Mouse (Mus musculus): ENCODE measurements around the gene Olfr1357. TPM values are rescaled to one million over a fixed set of nuclear protein-coding genes. Genes with fewer than 3 reads are reported as not detected.

Gene Olfr1357
- total and polyA plus RNA-seq, 2 experiments from 2014 or later, result not detected

GRCm38 (mm10) chr10:78576435-78577184 lies 41.3 kb downstream of the Olfr1357 start:
- no peak overlapping the region for H3K27ac ChIP-seq (ENCODE audit: low read depth, low read length)
- H3K27me3 ChIP-seq (ENCODE audit: insufficient read depth, low read length), result no peaks in the 10 kb centered on the region
- ATAC-seq (ENCODE audit: low FRiP score), result no peak
- H3K36me3 ChIP-seq (ENCODE audit: insufficient read depth, low read length), result peaks cover 29% of the 10 kb centered on the region
- TF ChIP-seq CTCF (IDR thresholded peaks at IDR 0.05), result no peak
- H3K4me3 ChIP-seq (ENCODE audit: low read depth, low read length), result no peak overlapping the region
- H3K9ac ChIP-seq (replicated peaks; ENCODE audit: low read length, poor library complexity, severe bottlenecking), result no peak overlapping the region
- DNase-seq (ENCODE audit: low spot score), result no peak
- no peak overlapping the region for H3K4me2 ChIP-seq (ENCODE audit: low read depth, low read length, poor library complexity, severe bottlenecking)
- WGBS, result 95% methylated on average over 16 of the region's 16 CpGs
- no peaks in the 10 kb centered on the region for H3K9me3 ChIP-seq (ENCODE audit: low read length)
- H3K4me1 ChIP-seq (ENCODE audit: insufficient read depth, low read length), result peaks cover 2% of the 10 kb centered on the region; the same call in 1 of the 2 replicates

GRCm38 (mm10) chr10:78575690-78576089 lies 42.2 kb downstream of the Olfr1357 start:
- H3K27ac ChIP-seq (ENCODE audit: low read depth, low read length), result no peak overlapping the region
- DNase-seq (ENCODE audit: low spot score), result peak; percentile 82
- no peak for TF ChIP-seq CTCF (IDR thresholded peaks at IDR 0.05)
- peak overlapping the region; percentile 59; the same call in 1 of the 2 replicates for H3K4me3 ChIP-seq (ENCODE audit: low read depth, low read length)
- H3K9me3 ChIP-seq (ENCODE audit: low read length), result no peaks in the 10 kb centered on the region
- H3K4me2 ChIP-seq (ENCODE audit: low read depth, low read length, poor library complexity, severe bottlenecking), result peak overlapping the region; percentile 72
- H3K4me1 ChIP-seq (ENCODE audit: insufficient read depth, low read length), result peaks cover 2% of the 10 kb centered on the region; the same call in 1 of the 2 replicates
- H3K36me3 ChIP-seq (ENCODE audit: insufficient read depth, low read length), result peaks cover 23% of the 10 kb centered on the region
- no peak for ATAC-seq (ENCODE audit: low FRiP score)
- H3K27me3 ChIP-seq (ENCODE audit: insufficient read depth, low read length), result no peaks in the 10 kb centered on the region
- WGBS, result 70% methylated on average over 2 of the region's 2 CpGs
- 0 out of 2 replicates have a peak overlapping the region, but pooled peaks have one; percentile 71 for H3K9ac ChIP-seq (replicated peaks; ENCODE audit: low read length, poor library complexity, severe bottlenecking)

GRCm38 (mm10) chr10:78575105-78575632 lies 42.7 kb downstream of the Olfr1357 start:
- H3K4me1 ChIP-seq (ENCODE audit: insufficient read depth, low read length), result peaks cover 2% of the 10 kb centered on the region; the same call in 1 of the 2 replicates

GRCm38 (mm10) chr10:78574250-78575104 lies 43.4 kb downstream of the Olfr1357 start, which contains the start of gene Ilvbl:
Ilvbl (plus strand) TSS chr10:78574346.
- under 1% methylated on average over 51 of the region's 51 CpGs for WGBS

More at GRCm38 (mm10) chr10:78575105-78575632, 42.7 kb downstream of the Olfr1357 start:
- 16% methylated on average over 13 of the region's 13 CpGs for WGBS
- Histone ChIP-seq H3K4me2 (ENCODE audit: low read depth, low read length, poor library complexity, severe bottlenecking) (peak overlapping the region; percentile 72), H3K9me3 (ENCODE audit: low read length) (no peaks in the 10 kb centered on the region), H3K27me3 (ENCODE audit: insufficient read depth, low read length) (no peaks in the 10 kb centered on the region), H3K36me3 (ENCODE audit: insufficient read depth, low read length) (peaks cover 18% of the 10 kb centered on the region), H3K4me3 (ENCODE audit: low read depth, low read length) (peak overlapping the region; percentile 59), H3K9ac (replicated peaks; ENCODE audit: low read length, poor library complexity, severe bottlenecking) (peak overlapping the region; percentile 71), H3K27ac (ENCODE audit: low read depth, low read length) (peak overlapping the region; percentile 86; the same call in 1 of the 2 replicates)
- ATAC-seq (ENCODE audit: low FRiP score), result peak; percentile 17
- no peak for DNase-seq (ENCODE audit: low spot score)
- TF ChIP-seq CTCF (IDR thresholded peaks at IDR 0.05), result no peak

GRCm38 (mm10) chr10:78573226-78573625 lies 44.6 kb downstream of the Olfr1357 start:
- ATAC-seq (ENCODE audit: low FRiP score) (no peak), DNase-seq (ENCODE audit: low spot score) (no peak)
- Histone ChIP-seq H3K9ac (replicated peaks; ENCODE audit: low read length, poor library complexity, severe bottlenecking) (no peak overlapping the region), H3K4me3 (ENCODE audit: low read depth, low read length) (no peak overlapping the region), H3K4me2 (ENCODE audit: low read depth, low read length, poor library complexity, severe bottlenecking) (no peak overlapping the region), H3K27ac (ENCODE audit: low read depth, low read length) (no peak overlapping the region), H3K36me3 (ENCODE audit: insufficient read depth, low read length) (0 out of 2 replicates have a peak, but pooled peaks cover 6% of the 10 kb centered on the region), H3K9me3 (ENCODE audit: low read length) (no peaks in the 10 kb centered on the region), H3K4me1 (ENCODE audit: insufficient read depth, low read length) (peaks cover 2% of the 10 kb centered on the region; the same call in 1 of the 2 replicates), H3K27me3 (ENCODE audit: insufficient read depth, low read length) (no peaks in the 10 kb centered on the region)
- WGBS, result 59% methylated on average over 3 of the region's 3 CpGs
- no peak for TF ChIP-seq CTCF (IDR thresholded peaks at IDR 0.05)

More at GRCm38 (mm10) chr10:78574250-78575104, 43.4 kb downstream of the Olfr1357 start, which contains the start of gene Ilvbl:
- Histone ChIP-seq H3K4me3 (ENCODE audit: low read depth, low read length) (peak within 1 kb of the TSS; percentile 59), H3K9me3 (ENCODE audit: low read length) (no peaks in the 10 kb centered on the region), H3K9ac (replicated peaks; ENCODE audit: low read length, poor library complexity, severe bottlenecking) (peak within 1 kb of the TSS; percentile 71), H3K4me1 (ENCODE audit: insufficient read depth, low read length) (peaks cover 2% of the 10 kb centered on the region; the same call in 1 of the 2 replicates), H3K36me3 (ENCODE audit: insufficient read depth, low read length) (peaks cover 13% of the 10 kb centered on the region), H3K4me2 (ENCODE audit: low read depth, low read length, poor library complexity, severe bottlenecking) (peak within 1 kb of the TSS; percentile 72), H3K27me3 (ENCODE audit: insufficient read depth, low read length) (no peaks in the 10 kb centered on the region), H3K27ac (ENCODE audit: low read depth, low read length) (peak within 1 kb of the TSS; percentile 86)
- ATAC-seq (ENCODE audit: low FRiP score), result peak; percentile 95
- DNase-seq (ENCODE audit: low spot score), result peak; percentile 97
- TF ChIP-seq CTCF (IDR thresholded peaks at IDR 0.05), result peak; percentile 56
